Mouse (Mus musculus) ES-Bruce4 (cell line): Measurements from ENCODE around the gene Anks4b. TPM values are rescaled to one million over a fixed set of nuclear protein-coding genes. Genes with fewer than 3 reads are reported as not detected.

Experiments
- H3K27ac ChIP-seq: 2 replicates; pipeline ENCODE4 v1.5.1; 2012; ENCODE audit warnings: low read length, inconsistent platforms; ENCODE audit not compliant: insufficient read depth
- H3K27me3 ChIP-seq: 2 replicates; pipeline ENCODE4 v1.6.1; 2012; ENCODE audit warnings: mild to moderate bottlenecking, low read length, inconsistent platforms; ENCODE audit not compliant: control insufficient read depth, poor library complexity, insufficient read depth, severe bottlenecking
- H3K36me3 ChIP-seq: 2 replicates; pipeline ENCODE4 v1.6.1; 2012; ENCODE audit warnings: inconsistent platforms, mild to moderate bottlenecking, low read length, moderate library complexity; ENCODE audit not compliant: control insufficient read depth, poor library complexity, insufficient read depth, severe bottlenecking
- H3K4me1 ChIP-seq: one replicate; pipeline ENCODE4 v1.8.1; 2011; ENCODE audit warnings: low read length; ENCODE audit not compliant: control insufficient read depth, insufficient read depth
- H3K4me3 ChIP-seq: 2 replicates; pipeline ENCODE4 v1.5.1; 2011; ENCODE audit warnings: low read depth, mild to moderate bottlenecking, low read length
- H3K9ac ChIP-seq: 2 replicates; pipeline ENCODE4 v1.6.1; 2012; ENCODE audit warnings: low read depth, mild to moderate bottlenecking, inconsistent platforms; ENCODE audit not compliant: poor library complexity, severe bottlenecking
- H3K9me3 ChIP-seq: replicated peaks from 2 replicates; pipeline ENCODE4 v1.6.1; 2012; ENCODE audit warnings: mild to moderate bottlenecking, low read length, inconsistent platforms; ENCODE audit not compliant: control insufficient read depth, poor library complexity, insufficient read depth, severe bottlenecking
- CTCF ChIP-seq: IDR thresholded peaks from one replicate; pipeline ENCODE4 v1.8.1; 2011; ENCODE audit warnings: low read depth, low read length
- EP300 ChIP-seq: IDR thresholded peaks from 2 replicates; pipeline ENCODE4 v1.6.1; 2011; ENCODE audit warnings: low read depth, low read length; ENCODE audit not compliant: insufficient read depth
- POLR2A ChIP-seq: IDR thresholded peaks from one replicate; pipeline ENCODE4 v1.8.1; 2011; ENCODE audit warnings: low read length; ENCODE audit not compliant: insufficient read depth
- polyA plus RNA-seq: library from polyadenylated mRNA; stranded (reverse); fragments of >200 nt; gene quantifications from 2 replicates; pipeline ENCODE4 v1.2.4, GENCODE M21; 2011; ENCODE audit warnings: low read depth; ENCODE audit not compliant: missing spikeins, insufficient read depth, insufficient read length

The Anks4b gene
- polyA plus RNA-seq, 1 experiment: not detected

- H3K27ac ChIP-seq: no peak overlapping the region
- TF ChIP-seq POLR2A: no peak
- TF ChIP-seq CTCF: no peak
- no peak for TF ChIP-seq EP300
Observed at GRCm38 (mm10) chr7:120228541-120228940, 54.9 kb downstream of the Anks4b start.

More at GRCm38 (mm10) chr7:120228541-120228940, 54.9 kb downstream of the Anks4b start:
- no peak overlapping the region for H3K4me3 ChIP-seq
- H3K9ac ChIP-seq: no peak overlapping the region
- H3K27me3 ChIP-seq: no peaks in the 10 kb centered on the region
- H3K36me3 ChIP-seq: no peaks in the 10 kb centered on the region
- no peaks in the 10 kb centered on the region for H3K9me3 ChIP-seq
- no peaks in the 10 kb centered on the region for H3K4me1 ChIP-seq

Other genes with a start within 250 kb of the Anks4b start
- not detected in 2 replicates for gene Dnah3, start 78.6 kb upstream of the Anks4b start, polyA plus RNA-seq
- gene Tmem159, start 71.5 kb upstream of the Anks4b start, polyA plus RNA-seq: 13.7 and 14.5 TPM in 2 replicates
- gene Zp2, start 28.6 kb upstream of the Anks4b start, polyA plus RNA-seq: not detected in 2 replicates
- 5.5 and 6.1 TPM in 2 replicates for gene Crym, start 28.3 kb downstream of the Anks4b start, polyA plus RNA-seq
- gene Abca14, start 30.1 kb downstream of the Anks4b start, polyA plus RNA-seq: not detected in 2 replicates
- gene Abca15, start 154.8 kb downstream of the Anks4b start, polyA plus RNA-seq: not detected in 2 replicates
- not detected in 2 replicates for gene Abca16, start 235.8 kb downstream of the Anks4b start, polyA plus RNA-seq